Mouse (Mus musculus): Measurements from ENCODE around the gene Nmrk2. TPM values are rescaled to one million over a fixed set of nuclear protein-coding genes. Genes with fewer than 3 reads are reported as not detected.
A peak's percentile ranks its signal among the peaks of the same experiment; 100 is the strongest.
"Not testable (repeated sequence)": the region's sequence is repeated elsewhere in the genome, so short reads cannot be mapped to it uniquely, and the experiment has no call there.

Nmrk2 gene
- polyA plus RNA-seq, 1 experiment from 2014 or later, result not detected

GRCm38 (mm10) chr10:81221402-81222015, 19.7 kb upstream of the Nmrk2 start:
- 84% methylated on average over 5 of the region's 5 CpGs for WGBS
- H3K4me2 ChIP-seq (replicated peaks; ENCODE audit: low read depth, low read length), result no peak overlapping the region
- H3K9ac ChIP-seq (ENCODE audit: low read depth, low read length), result no peak overlapping the region
- H3K4me3 ChIP-seq (ENCODE audit: low read length), result no peak overlapping the region
- no peak for ATAC-seq (ENCODE audit: low FRiP score, low TSS enrichment)
- H3K4me1 ChIP-seq (ENCODE audit: control insufficient read depth, insufficient read depth, low read length), result no peaks in the 10 kb centered on the region
- H3K36me3 ChIP-seq (ENCODE audit: control insufficient read depth, insufficient read depth, low read length), result no peaks in the 10 kb centered on the region
- no peaks in the 10 kb centered on the region for H3K27me3 ChIP-seq (ENCODE audit: control insufficient read depth, insufficient read depth, low read length)
- no peak overlapping the region for H3K27ac ChIP-seq (ENCODE audit: low read depth, low read length)
- H3K9me3 ChIP-seq (ENCODE audit: control insufficient read depth, low read length), result no peaks in the 10 kb centered on the region

- H3K27ac ChIP-seq (ENCODE audit: low read depth, low read length), result no peak overlapping the region
- ATAC-seq (ENCODE audit: low FRiP score, low TSS enrichment), result peak; percentile 51; the same call in 1 of the 2 replicates
- no peaks in the 10 kb centered on the region for H3K4me1 ChIP-seq (ENCODE audit: control insufficient read depth, insufficient read depth, low read length)
- no peaks in the 10 kb centered on the region for H3K9me3 ChIP-seq (ENCODE audit: control insufficient read depth, low read length)
- no peak overlapping the region for H3K4me3 ChIP-seq (ENCODE audit: low read length)
- no peaks in the 10 kb centered on the region for H3K27me3 ChIP-seq (ENCODE audit: control insufficient read depth, insufficient read depth, low read length)
- H3K36me3 ChIP-seq (ENCODE audit: control insufficient read depth, insufficient read depth, low read length), result no peaks in the 10 kb centered on the region
- H3K4me2 ChIP-seq (replicated peaks; ENCODE audit: low read depth, low read length), result no peak overlapping the region
- H3K9ac ChIP-seq (ENCODE audit: low read depth, low read length), result no peak overlapping the region
- 34% methylated on average over 7 of the region's 7 CpGs for WGBS
These were observed 16.1 kb upstream of the Nmrk2 start for GRCm38 (mm10) chr10:81217964-81218363.

- not testable (repeated sequence) for H3K9ac ChIP-seq (ENCODE audit: low read depth, low read length); H3K4me1 ChIP-seq (ENCODE audit: control insufficient read depth, insufficient read depth, low read length); H3K27me3 ChIP-seq (ENCODE audit: control insufficient read depth, insufficient read depth, low read length); H3K4me2 ChIP-seq (replicated peaks; ENCODE audit: low read depth, low read length); H3K9me3 ChIP-seq (ENCODE audit: control insufficient read depth, low read length); H3K4me3 ChIP-seq (ENCODE audit: low read length); ATAC-seq (ENCODE audit: low FRiP score, low TSS enrichment); H3K27ac ChIP-seq (ENCODE audit: low read depth, low read length); H3K36me3 ChIP-seq (ENCODE audit: control insufficient read depth, insufficient read depth, low read length)
- WGBS, result 18% methylated on average over 1 of the region's 1 CpGs
These were observed 15.4 kb upstream of the Nmrk2 start for GRCm38 (mm10) chr10:81217267-81217666.

GRCm38 (mm10) chr10:81216810-81217209, 15.0 kb upstream of the Nmrk2 start:
- Histone ChIP-seq H3K4me3 (ENCODE audit: low read length) (no peak overlapping the region), H3K9me3 (ENCODE audit: control insufficient read depth, low read length) (no peaks in the 10 kb centered on the region), H3K4me2 (replicated peaks; ENCODE audit: low read depth, low read length) (no peak overlapping the region), H3K27me3 (ENCODE audit: control insufficient read depth, insufficient read depth, low read length) (no peaks in the 10 kb centered on the region), H3K4me1 (ENCODE audit: control insufficient read depth, insufficient read depth, low read length) (no peaks in the 10 kb centered on the region), H3K9ac (ENCODE audit: low read depth, low read length) (no peak overlapping the region), H3K36me3 (ENCODE audit: control insufficient read depth, insufficient read depth, low read length) (no peaks in the 10 kb centered on the region), H3K27ac (ENCODE audit: low read depth, low read length) (no peak overlapping the region)
- WGBS, result 82% methylated on average over 6 of the region's 6 CpGs
- no peak for ATAC-seq (ENCODE audit: low FRiP score, low TSS enrichment)

- no peaks in the 10 kb centered on the region for H3K4me1 ChIP-seq (ENCODE audit: control insufficient read depth, insufficient read depth, low read length)
- H3K4me3 ChIP-seq (ENCODE audit: low read length), result no peak overlapping the region
- WGBS, result 89% methylated on average over 6 of the region's 6 CpGs
- H3K4me2 ChIP-seq (replicated peaks; ENCODE audit: low read depth, low read length), result no peak overlapping the region
- H3K36me3 ChIP-seq (ENCODE audit: control insufficient read depth, insufficient read depth, low read length), result no peaks in the 10 kb centered on the region
- no peaks in the 10 kb centered on the region for H3K9me3 ChIP-seq (ENCODE audit: control insufficient read depth, low read length)
- H3K9ac ChIP-seq (ENCODE audit: low read depth, low read length), result no peak overlapping the region
- no peaks in the 10 kb centered on the region for H3K27me3 ChIP-seq (ENCODE audit: control insufficient read depth, insufficient read depth, low read length)
- no peak overlapping the region for H3K27ac ChIP-seq (ENCODE audit: low read depth, low read length)
- ATAC-seq (ENCODE audit: low FRiP score, low TSS enrichment), result no peak
These were observed 14.4 kb upstream of the Nmrk2 start for GRCm38 (mm10) chr10:81216260-81216659.

- no peak for ATAC-seq (ENCODE audit: low FRiP score, low TSS enrichment)
- WGBS, result 96% methylated on average over 5 of the region's 5 CpGs
These were observed 8.3 kb upstream of the Nmrk2 start for GRCm38 (mm10) chr10:81210154-81210553.

GRCm38 (mm10) chr10:81204137-81204536, 2.3 kb upstream of the Nmrk2 start:
- Histone ChIP-seq H3K4me2 (replicated peaks; ENCODE audit: low read depth, low read length) (no peak overlapping the region), H3K36me3 (ENCODE audit: control insufficient read depth, insufficient read depth, low read length) (no peaks in the 10 kb centered on the region), H3K4me1 (ENCODE audit: control insufficient read depth, insufficient read depth, low read length) (no peaks in the 10 kb centered on the region), H3K4me3 (ENCODE audit: low read length) (no peak overlapping the region), H3K27ac (ENCODE audit: low read depth, low read length) (no peak overlapping the region), H3K9me3 (ENCODE audit: control insufficient read depth, low read length) (no peaks in the 10 kb centered on the region), H3K27me3 (ENCODE audit: control insufficient read depth, insufficient read depth, low read length) (no peaks in the 10 kb centered on the region; the same call in none of the 2 replicates), H3K9ac (ENCODE audit: low read depth, low read length) (no peak overlapping the region)
- no peak for ATAC-seq (ENCODE audit: low FRiP score, low TSS enrichment)
- 73% methylated on average over 4 of the region's 4 CpGs for WGBS

More at GRCm38 (mm10) chr10:81210154-81210553, 8.3 kb upstream of the Nmrk2 start:
- Histone ChIP-seq H3K9me3 (ENCODE audit: control insufficient read depth, low read length) (no peaks in the 10 kb centered on the region; the same call in 1 of the 2 replicates), H3K36me3 (ENCODE audit: control insufficient read depth, insufficient read depth, low read length) (no peaks in the 10 kb centered on the region), H3K9ac (ENCODE audit: low read depth, low read length) (no peak overlapping the region), H3K4me1 (ENCODE audit: control insufficient read depth, insufficient read depth, low read length) (no peaks in the 10 kb centered on the region), H3K27ac (ENCODE audit: low read depth, low read length) (no peak overlapping the region), H3K4me3 (ENCODE audit: low read length) (no peak overlapping the region), H3K4me2 (replicated peaks; ENCODE audit: low read depth, low read length) (no peak overlapping the region), H3K27me3 (ENCODE audit: control insufficient read depth, insufficient read depth, low read length) (no peaks in the 10 kb centered on the region)

GRCm38 (mm10) chr10:81202978-81203720, 1.3 kb upstream of the Nmrk2 start:
- H3K9me3 ChIP-seq (ENCODE audit: control insufficient read depth, low read length), result no peaks in the 10 kb centered on the region
- H3K4me3 ChIP-seq (ENCODE audit: low read length), result no peak overlapping the region
- ATAC-seq (ENCODE audit: low FRiP score, low TSS enrichment), result no peak
- no peaks in the 10 kb centered on the region for H3K4me1 ChIP-seq (ENCODE audit: control insufficient read depth, insufficient read depth, low read length)
- no peak overlapping the region for H3K4me2 ChIP-seq (replicated peaks; ENCODE audit: low read depth, low read length)
- H3K27ac ChIP-seq (ENCODE audit: low read depth, low read length), result no peak overlapping the region
- no peaks in the 10 kb centered on the region; the same call in none of the 2 replicates for H3K27me3 ChIP-seq (ENCODE audit: control insufficient read depth, insufficient read depth, low read length)
- 72% methylated on average over 8 of the region's 8 CpGs for WGBS
- no peak overlapping the region for H3K9ac ChIP-seq (ENCODE audit: low read depth, low read length)
- H3K36me3 ChIP-seq (ENCODE audit: control insufficient read depth, insufficient read depth, low read length), result no peaks in the 10 kb centered on the region

GRCm38 (mm10) chr10:81200605-81201287, 1.1 kb downstream of the Nmrk2 start:
- ATAC-seq (ENCODE audit: low FRiP score, low TSS enrichment), result no peak
- Histone ChIP-seq H3K27ac (ENCODE audit: low read depth, low read length) (no peak overlapping the region), H3K27me3 (ENCODE audit: control insufficient read depth, insufficient read depth, low read length) (peaks cover 8% of the 10 kb centered on the region), H3K4me2 (replicated peaks; ENCODE audit: low read depth, low read length) (no peak overlapping the region), H3K9ac (ENCODE audit: low read depth, low read length) (no peak overlapping the region), H3K9me3 (ENCODE audit: control insufficient read depth, low read length) (no peaks in the 10 kb centered on the region), H3K36me3 (ENCODE audit: control insufficient read depth, insufficient read depth, low read length) (no peaks in the 10 kb centered on the region), H3K4me1 (ENCODE audit: control insufficient read depth, insufficient read depth, low read length) (no peaks in the 10 kb centered on the region), H3K4me3 (ENCODE audit: low read length) (no peak overlapping the region)
- 75% methylated on average over 20 of the region's 20 CpGs for WGBS
